Mouse (Mus musculus): Measurements from ENCODE around the gene Vmn2r34. TPM values are rescaled to one million over a fixed set of nuclear protein-coding genes. Genes with fewer than 3 reads are reported as not detected.
"Not testable (repeated sequence)": the region's sequence is repeated elsewhere in the genome, so short reads cannot be mapped to it uniquely, and the experiment has no call there.

Vmn2r34 gene
- not detected in 2 replicates for total RNA-seq (2014; rRNA removed; ENCODE audit: low replicate concordance)
- polyA plus RNA-seq (2015; fragmentation: Nextera tagmentation; extraction: Ambion mirVana): not detected in 2 replicates

GRCm38 (mm10) chr7:7689413-7689812, at the start of gene Vmn2r34:
TSS of gene Vmn2r34 (minus strand) at chr7:7689513.
- H3K4me3 ChIP-seq (ENCODE audit: low read depth, low read length); ATAC-seq (ENCODE audit: insufficient read depth, low read depth); H3K27ac ChIP-seq (ENCODE audit: low read depth); H3K9ac ChIP-seq (replicated peaks; ENCODE audit: low read depth, low read length); H3K27me3 ChIP-seq (ENCODE audit: control insufficient read depth, insufficient read depth, low read length); H3K4me2 ChIP-seq (ENCODE audit: low read depth, low read length); H3K36me3 ChIP-seq (replicated peaks; ENCODE audit: control insufficient read depth, insufficient read depth, low read length); H3K9me3 ChIP-seq (replicated peaks; ENCODE audit: control insufficient read depth, low read length); H3K4me1 ChIP-seq (ENCODE audit: control insufficient read depth, insufficient read depth); DNase-seq (ENCODE audit: low spot score): not testable (repeated sequence)
- no CpG with 5 or more reads among the region's 2 CpGs for WGBS

DNA sequence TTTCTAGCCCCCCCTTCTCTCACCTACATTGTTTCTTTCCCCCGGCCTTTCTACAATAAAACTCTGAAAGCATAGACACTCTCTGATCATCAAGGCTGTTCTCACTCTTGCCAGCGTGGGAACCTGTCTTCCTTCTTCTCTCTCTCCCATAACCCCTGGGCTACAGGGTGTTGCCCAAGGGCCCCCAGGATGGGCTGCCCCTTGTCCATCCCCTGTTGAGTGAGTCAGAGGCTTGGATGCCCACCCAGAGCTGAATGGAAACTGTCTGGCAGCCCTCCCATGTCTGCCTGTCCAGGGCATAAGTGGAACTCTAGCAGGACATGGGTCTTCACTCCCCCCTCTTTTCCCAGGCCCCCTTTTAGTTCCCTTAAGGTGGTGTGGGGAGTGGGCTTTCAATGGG, 15.3 kb downstream of the Vmn2r34 start:
- 73% methylated on average over 2 of the region's 2 CpGs for WGBS
- ATAC-seq (ENCODE audit: insufficient read depth, low read depth); H3K4me2 ChIP-seq (ENCODE audit: low read depth, low read length); H3K9ac ChIP-seq (replicated peaks; ENCODE audit: low read depth, low read length); H3K27ac ChIP-seq (ENCODE audit: low read depth); H3K9me3 ChIP-seq (replicated peaks; ENCODE audit: control insufficient read depth, low read length); H3K4me3 ChIP-seq (ENCODE audit: low read depth, low read length); H3K27me3 ChIP-seq (ENCODE audit: control insufficient read depth, insufficient read depth, low read length); H3K4me1 ChIP-seq (ENCODE audit: control insufficient read depth, insufficient read depth); H3K36me3 ChIP-seq (replicated peaks; ENCODE audit: control insufficient read depth, insufficient read depth, low read length); DNase-seq (ENCODE audit: low spot score): not testable (repeated sequence)

Other genes with a start within 250 kb of the Vmn2r34 start
- gene Vmn2r32, start 209.5 kb downstream of the Vmn2r34 start, total RNA-seq (2014; rRNA removed; ENCODE audit: low replicate concordance): not detected in 2 replicates
- not detected in 2 replicates for gene Vmn2r32, start 209.5 kb downstream of the Vmn2r34 start, polyA plus RNA-seq (2015; fragmentation: Nextera tagmentation; extraction: Ambion mirVana)
- gene Vmn2r33, start 122.7 kb downstream of the Vmn2r34 start, total RNA-seq (2014; rRNA removed; ENCODE audit: low replicate concordance): not detected in 2 replicates
- not detected in 2 replicates for gene Vmn2r33, start 122.7 kb downstream of the Vmn2r34 start, polyA plus RNA-seq (2015; fragmentation: Nextera tagmentation; extraction: Ambion mirVana)
- not detected in 2 replicates for gene Vmn2r35, start 130.4 kb upstream of the Vmn2r34 start, total RNA-seq (2014; rRNA removed; ENCODE audit: low replicate concordance)
- not detected in 2 replicates for gene Vmn2r35, start 130.4 kb upstream of the Vmn2r34 start, polyA plus RNA-seq (2015; fragmentation: Nextera tagmentation; extraction: Ambion mirVana)
- gene Vmn2r36, start 213.0 kb upstream of the Vmn2r34 start, total RNA-seq (2014; rRNA removed; ENCODE audit: low replicate concordance): not detected in 2 replicates
- not detected in 2 replicates for gene Vmn2r36, start 213.0 kb upstream of the Vmn2r34 start, polyA plus RNA-seq (2015; fragmentation: Nextera tagmentation; extraction: Ambion mirVana)